Mouse (Mus musculus): ENCODE data around the gene Kcnh1. TPM values are rescaled to one million over a fixed set of nuclear protein-coding genes. Genes with fewer than 3 reads are reported as not detected.

Kcnh1 gene
- polyA plus RNA-seq, 1 experiment: 0.85 TPM

DNA sequence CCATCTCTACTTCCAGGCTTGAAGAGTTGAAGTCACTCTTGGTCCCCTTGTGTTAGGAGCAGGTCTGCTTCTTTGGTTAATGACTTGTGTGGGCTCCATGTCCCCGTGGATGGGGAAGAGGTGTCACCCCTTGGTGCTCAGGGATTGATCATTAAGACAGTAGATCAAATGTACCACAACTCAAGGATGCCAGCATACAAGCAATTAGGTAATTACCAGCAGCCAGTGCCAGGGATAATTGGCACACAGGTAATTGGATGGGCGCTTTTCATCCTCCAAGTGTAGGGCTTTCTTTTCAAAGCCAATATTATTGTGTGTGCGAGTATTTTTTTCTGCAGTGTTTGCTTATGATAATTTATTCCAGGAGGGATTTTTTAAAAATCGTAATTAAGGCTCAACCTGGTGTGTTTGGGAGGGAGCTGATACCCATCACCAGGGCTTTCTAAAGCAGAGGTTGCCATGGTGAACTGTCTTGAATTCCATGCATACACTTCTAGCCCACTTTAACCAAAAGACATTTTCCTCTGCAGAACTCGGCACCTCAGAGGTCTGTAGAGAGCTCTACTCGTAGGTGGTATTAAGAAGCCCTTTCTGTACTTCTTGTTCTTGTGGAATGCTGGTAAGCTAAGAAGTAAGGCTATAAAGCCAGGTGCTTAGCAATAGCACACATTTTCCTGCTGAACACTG lies 248.7 kb downstream of the Kcnh1 start:
- no peak overlapping the region for H3K27ac ChIP-seq (ENCODE audit: insufficient read depth, low read length)
- no peaks in the 10 kb centered on the region for H3K36me3 ChIP-seq (ENCODE audit: control insufficient read depth, insufficient read depth, low read length)
- WGBS: 80% methylated on average over 6 of the region's 6 CpGs
- H3K27me3 ChIP-seq (ENCODE audit: control insufficient read depth, insufficient read depth, low read length): no peaks in the 10 kb centered on the region
- DNase-seq (ENCODE audit: low read depth in 1 of 2, low spot score in 2 of 2): no peak
- H3K4me3 ChIP-seq (ENCODE audit: extremely low read depth, insufficient read depth, insufficient read length): no peak overlapping the region
- no peaks in the 10 kb centered on the region for H3K4me1 ChIP-seq (ENCODE audit: control insufficient read depth, insufficient read depth, insufficient read length)
- TF ChIP-seq POLR2A (IDR thresholded peaks at IDR 0.05; ENCODE audit: low read depth, low read length) (no peak), CTCF (IDR thresholded peaks at IDR 0.05; ENCODE audit: extremely low read depth, insufficient read depth, insufficient read length, insufficient replicate concordance) (no peak)

DNA sequence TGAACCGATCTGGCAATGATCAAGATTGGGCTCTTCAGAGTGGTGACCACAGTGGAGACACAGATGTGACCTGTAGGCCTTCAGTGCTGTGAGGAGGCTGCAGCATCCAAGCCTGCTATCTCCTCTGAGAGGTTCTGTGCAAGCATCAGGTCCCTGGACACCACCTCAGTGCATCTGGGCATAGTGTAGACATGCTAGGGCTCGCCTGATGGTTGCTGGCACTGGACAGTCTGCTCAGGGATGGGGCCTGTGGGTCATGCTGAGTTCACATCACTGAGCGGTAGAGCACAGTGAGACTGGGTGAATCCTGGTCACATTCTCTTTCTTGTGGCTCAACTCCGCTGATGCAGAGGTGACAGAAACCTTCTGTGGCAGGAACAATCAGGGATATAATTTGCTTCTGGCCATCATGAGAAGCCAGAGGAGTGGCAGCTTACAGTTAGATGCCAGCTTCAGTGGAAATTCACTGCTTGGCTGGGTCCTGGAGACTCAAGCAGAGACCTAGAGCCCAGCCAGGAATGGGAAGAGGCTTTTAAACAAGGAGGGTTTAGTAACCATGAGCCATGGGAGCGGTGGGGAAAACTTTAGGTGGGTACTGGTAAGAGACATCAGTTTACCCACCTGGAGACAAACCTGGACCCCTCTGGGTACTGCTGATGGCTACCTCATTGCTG lies 252.3 kb downstream of the Kcnh1 start:
- Histone ChIP-seq H3K4me3 (ENCODE audit: extremely low read depth, insufficient read depth, insufficient read length) (no peak overlapping the region), H3K27ac (ENCODE audit: insufficient read depth, low read length) (no peak overlapping the region), H3K27me3 (ENCODE audit: control insufficient read depth, insufficient read depth, low read length) (no peaks in the 10 kb centered on the region), H3K4me1 (ENCODE audit: control insufficient read depth, insufficient read depth, insufficient read length) (no peaks in the 10 kb centered on the region), H3K36me3 (ENCODE audit: control insufficient read depth, insufficient read depth, low read length) (no peaks in the 10 kb centered on the region)
- no peak for DNase-seq (ENCODE audit: low read depth in 1 of 2, low spot score in 2 of 2)
- WGBS: 82% methylated on average over 5 of the region's 5 CpGs
- TF ChIP-seq CTCF (IDR thresholded peaks at IDR 0.05; ENCODE audit: extremely low read depth, insufficient read depth, insufficient read length, insufficient replicate concordance) (no peak), POLR2A (IDR thresholded peaks at IDR 0.05; ENCODE audit: low read depth, low read length) (no peak)

DNA sequence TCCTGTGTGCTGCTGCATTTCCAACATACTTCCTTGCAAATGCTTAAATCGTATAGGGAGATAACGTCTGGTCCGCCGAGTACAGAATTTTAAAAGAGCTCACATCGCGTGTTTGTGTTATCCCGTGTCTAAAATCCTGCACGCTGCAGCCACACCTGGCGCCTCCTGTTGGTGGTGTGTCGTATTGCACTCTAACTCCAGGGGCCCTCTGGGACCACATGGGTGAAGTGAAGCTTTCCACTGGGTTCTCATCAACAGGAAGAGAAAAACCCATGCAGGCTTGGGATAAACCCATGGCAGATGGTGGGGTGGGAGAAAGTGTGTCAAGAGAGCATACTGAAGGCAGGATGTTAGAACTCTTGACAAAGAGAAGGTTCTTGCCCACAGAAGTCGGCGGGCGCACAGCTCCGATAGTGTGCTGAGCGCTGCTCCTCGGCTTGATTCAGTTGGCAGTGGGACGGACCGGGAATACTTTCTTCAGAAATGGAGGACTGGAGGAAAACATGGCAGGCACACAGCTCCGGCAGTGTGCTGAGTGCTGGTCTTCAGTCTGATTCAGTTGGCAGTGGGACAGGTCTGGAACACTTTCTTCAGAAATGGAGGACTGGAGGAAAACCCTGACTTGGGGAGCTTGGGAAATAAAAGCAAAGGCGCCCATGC lies 253.6 kb downstream of the Kcnh1 start:
- no peak for DNase-seq (ENCODE audit: low read depth in 1 of 2, low spot score in 2 of 2)
- WGBS: 82% methylated on average over 20 of the region's 20 CpGs
- no peaks in the 10 kb centered on the region for H3K4me1 ChIP-seq (ENCODE audit: control insufficient read depth, insufficient read depth, insufficient read length)

DNA sequence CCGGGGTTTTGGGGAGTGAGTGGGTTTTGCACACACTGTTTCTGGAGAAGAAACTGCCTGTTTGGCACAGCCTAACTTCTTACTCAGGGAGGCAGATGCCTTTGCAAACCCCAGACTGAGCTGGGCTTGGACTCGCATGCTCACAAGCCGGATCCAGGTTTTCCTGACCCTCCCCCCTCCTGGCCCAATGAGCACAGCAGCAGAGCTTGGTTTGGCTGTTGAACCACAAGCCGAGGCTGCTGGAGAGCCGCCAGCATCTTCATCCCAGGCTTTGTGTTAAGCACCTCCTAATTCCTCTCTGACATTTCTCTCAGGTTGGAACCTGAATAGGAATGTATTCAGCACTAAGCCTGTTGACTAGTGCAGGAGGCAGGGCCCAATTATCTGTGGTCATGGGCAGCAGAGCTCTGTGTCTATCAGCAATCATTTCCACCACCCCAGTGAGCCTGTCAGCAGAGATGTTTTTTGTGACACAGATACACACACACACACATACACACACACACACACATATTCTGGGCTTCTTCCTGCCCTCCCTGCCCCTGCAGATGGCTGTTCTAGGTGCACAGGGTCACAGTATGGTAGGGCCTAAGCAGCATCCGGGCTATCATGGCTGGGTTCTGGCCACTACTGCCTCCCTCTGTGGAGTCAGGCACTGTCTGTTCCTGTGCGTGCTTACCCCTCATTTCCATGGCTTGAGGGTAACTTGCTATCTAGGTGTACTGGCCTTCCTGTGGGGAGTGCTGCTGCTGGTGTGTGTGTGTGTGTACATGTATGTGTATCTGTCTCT lies 254.3 kb downstream of the Kcnh1 start:
- H3K27me3 ChIP-seq (ENCODE audit: control insufficient read depth, insufficient read depth, low read length): no peaks in the 10 kb centered on the region
- no peaks in the 10 kb centered on the region for H3K36me3 ChIP-seq (ENCODE audit: control insufficient read depth, insufficient read depth, low read length)
- no peak for DNase-seq (ENCODE audit: low read depth in 1 of 2, low spot score in 2 of 2)
- 63% methylated on average over 7 of the region's 7 CpGs for WGBS
- TF ChIP-seq POLR2A (IDR thresholded peaks at IDR 0.05; ENCODE audit: low read depth, low read length): no peak
- no peak for TF ChIP-seq CTCF (IDR thresholded peaks at IDR 0.05; ENCODE audit: extremely low read depth, insufficient read depth, insufficient read length, insufficient replicate concordance)
- no peak overlapping the region for H3K4me3 ChIP-seq (ENCODE audit: extremely low read depth, insufficient read depth, insufficient read length)
- H3K27ac ChIP-seq (ENCODE audit: insufficient read depth, low read length): no peak overlapping the region
- H3K4me1 ChIP-seq (ENCODE audit: control insufficient read depth, insufficient read depth, insufficient read length): no peaks in the 10 kb centered on the region

More for the DNA sequence above, 253.6 kb downstream of the Kcnh1 start:
- Histone ChIP-seq H3K27ac (ENCODE audit: insufficient read depth, low read length) (no peak overlapping the region), H3K4me3 (ENCODE audit: extremely low read depth, insufficient read depth, insufficient read length) (no peak overlapping the region), H3K27me3 (ENCODE audit: control insufficient read depth, insufficient read depth, low read length) (no peaks in the 10 kb centered on the region), H3K36me3 (ENCODE audit: control insufficient read depth, insufficient read depth, low read length) (no peaks in the 10 kb centered on the region)
- TF ChIP-seq CTCF (IDR thresholded peaks at IDR 0.05; ENCODE audit: extremely low read depth, insufficient read depth, insufficient read length, insufficient replicate concordance): no peak
- no peak for TF ChIP-seq POLR2A (IDR thresholded peaks at IDR 0.05; ENCODE audit: low read depth, low read length)

DNA sequence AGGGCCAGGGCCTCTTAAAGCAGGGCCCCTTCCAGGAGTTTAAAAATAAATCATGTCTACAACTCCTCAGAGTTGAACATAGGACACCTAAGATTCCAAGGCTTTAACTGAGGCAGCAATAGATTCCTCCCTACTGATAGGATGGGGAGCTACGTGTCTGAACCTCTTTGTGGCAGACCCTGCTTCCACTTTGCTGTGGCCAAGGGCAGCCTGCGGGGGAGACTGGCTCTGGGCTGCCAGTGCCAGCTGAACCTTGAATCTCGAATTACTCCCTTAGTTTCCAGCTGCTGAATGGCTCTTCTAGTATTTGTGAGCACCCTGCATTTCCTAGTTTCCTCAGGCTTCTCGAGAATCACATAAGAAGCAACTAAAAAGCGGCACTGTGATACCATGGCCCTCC lies 255.6 kb downstream of the Kcnh1 start:
- WGBS: 65% methylated on average over 5 of the region's 5 CpGs
- Histone ChIP-seq H3K27ac (ENCODE audit: insufficient read depth, low read length) (no peak overlapping the region), H3K4me3 (ENCODE audit: extremely low read depth, insufficient read depth, insufficient read length) (no peak overlapping the region), H3K27me3 (ENCODE audit: control insufficient read depth, insufficient read depth, low read length) (no peaks in the 10 kb centered on the region), H3K4me1 (ENCODE audit: control insufficient read depth, insufficient read depth, insufficient read length) (no peaks in the 10 kb centered on the region), H3K36me3 (ENCODE audit: control insufficient read depth, insufficient read depth, low read length) (no peaks in the 10 kb centered on the region)
- no peak for DNase-seq (ENCODE audit: low read depth in 1 of 2, low spot score in 2 of 2)
- TF ChIP-seq CTCF (IDR thresholded peaks at IDR 0.05; ENCODE audit: extremely low read depth, insufficient read depth, insufficient read length, insufficient replicate concordance) (no peak), POLR2A (IDR thresholded peaks at IDR 0.05; ENCODE audit: low read depth, low read length) (no peak)

DNA sequence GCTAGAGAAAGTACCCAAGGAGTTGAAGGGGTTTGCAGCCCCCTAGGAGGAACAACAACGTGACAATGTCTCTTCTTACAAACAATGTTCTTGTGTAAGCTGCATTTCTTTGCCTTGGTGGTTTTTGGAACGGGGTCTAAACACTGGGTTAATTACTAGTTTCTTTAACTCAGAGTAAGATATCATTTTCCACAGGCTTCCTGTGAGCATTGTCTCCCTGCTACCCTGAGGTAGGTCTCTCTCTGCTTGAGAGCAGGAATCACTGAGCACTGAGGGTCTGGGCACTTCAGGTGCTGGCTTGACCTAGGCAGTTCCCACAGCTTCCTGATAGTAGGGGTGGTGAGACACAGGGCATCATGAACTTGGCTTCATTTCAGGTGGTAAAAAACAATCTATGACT lies 257.1 kb downstream of the Kcnh1 start:
- H3K27ac ChIP-seq (ENCODE audit: insufficient read depth, low read length): no peak overlapping the region
- H3K4me1 ChIP-seq (ENCODE audit: control insufficient read depth, insufficient read depth, insufficient read length): no peaks in the 10 kb centered on the region
- no peak for DNase-seq (ENCODE audit: low read depth in 1 of 2, low spot score in 2 of 2)
- no peak for TF ChIP-seq CTCF (IDR thresholded peaks at IDR 0.05; ENCODE audit: extremely low read depth, insufficient read depth, insufficient read length, insufficient replicate concordance)
- no peaks in the 10 kb centered on the region for H3K27me3 ChIP-seq (ENCODE audit: control insufficient read depth, insufficient read depth, low read length)
- H3K36me3 ChIP-seq (ENCODE audit: control insufficient read depth, insufficient read depth, low read length): no peaks in the 10 kb centered on the region
- H3K4me3 ChIP-seq (ENCODE audit: extremely low read depth, insufficient read depth, insufficient read length): no peak overlapping the region
- 44% methylated on average over 2 of the region's 2 CpGs for WGBS
